Mouse (Mus musculus) CH12.LX (cell line): ENCODE data around the gene Med29. TPM values are rescaled to one million over a fixed set of nuclear protein-coding genes. Genes with fewer than 3 reads are reported as not detected.

Source experiments
- DNase-seq: peaks from one replicate; pipeline ENCODE4 v3.0.0-alpha.2; 2013; ENCODE audit errors: extremely low read depth
- H3K27ac ChIP-seq: 2 replicates; pipeline ENCODE4 v1.5.1; 2012; ENCODE audit warnings: low read depth, mild to moderate bottlenecking, control low read depth, moderate library complexity; ENCODE audit not compliant: insufficient read depth
- H3K27me3 ChIP-seq: replicated peaks from 2 replicates; pipeline ENCODE3; 2012; ENCODE audit warnings: inconsistent platforms
- H3K36me3 ChIP-seq, 2 experiments: replicated peaks in 1 of 2; 2 replicates each; pipeline versions ENCODE3 to v1.6.1; 2012; ENCODE audit warnings: inconsistent platforms in 1 of 2, low read length in 1 of 2, mild to moderate bottlenecking in 1 of 2, mixed read lengths in 1 of 2, moderate library complexity in 1 of 2; ENCODE audit not compliant: control insufficient read depth in 1 of 2, insufficient read depth in 1 of 2
- H3K4me1 ChIP-seq, 2 experiments: 2 replicates each; pipeline ENCODE4 v1.6.1; 2012; ENCODE audit warnings: inconsistent platforms in 1 of 2, moderate library complexity in 1 of 2; ENCODE audit not compliant: insufficient read depth in 2 of 2, control insufficient read depth in 1 of 2
- H3K4me2 ChIP-seq: 2 replicates; pipeline ENCODE4 v1.6.1; 2012; ENCODE audit warnings: low read depth, mild to moderate bottlenecking, control low read depth; ENCODE audit not compliant: poor library complexity, insufficient read depth, severe bottlenecking
- H3K4me3 ChIP-seq, 3 experiments: fragments of 150-350 bp in 1 of 3; sonication (generic) in 1 of 3; replicated peaks in 1 of 3; 2 replicates each; pipeline versions ENCODE3 to v1.5.1; 2011 to 2012; ENCODE audit warnings: low read depth in 2 of 3, low read length in 2 of 3, mild to moderate bottlenecking in 2 of 3, moderate library complexity in 2 of 3, control low read depth in 1 of 3, improper control_type of control experiment in 1 of 3, inconsistent platforms in 1 of 3, mixed read lengths in 1 of 3; ENCODE audit not compliant: poor library complexity in 1 of 3
- H3K79me2 ChIP-seq: replicated peaks from 2 replicates; pipeline ENCODE4 v1.6.1; 2012; ENCODE audit warnings: mild to moderate bottlenecking, moderate library complexity; ENCODE audit not compliant: control insufficient read depth, poor library complexity, insufficient read depth, severe bottlenecking; ENCODE audit errors: extremely low read depth
- H3K9ac ChIP-seq: 2 replicates; pipeline ENCODE4 v1.6.1; 2012; ENCODE audit warnings: low read depth, mild to moderate bottlenecking, control low read depth, moderate library complexity; ENCODE audit not compliant: insufficient read depth
- H3K9me3 ChIP-seq: replicated peaks from 2 replicates; pipeline ENCODE3; 2012; ENCODE audit warnings: low read length, inconsistent platforms, mixed read lengths
- BHLHE40 ChIP-seq: IDR thresholded peaks from 2 replicates; pipeline ENCODE4 v1.6.1; 2011; ENCODE audit warnings: mild to moderate bottlenecking, low read depth, low read length, improper control_type of control experiment
- CHD1 ChIP-seq: IDR thresholded peaks from 2 replicates; pipeline ENCODE4 v1.6.1; 2012; ENCODE audit warnings: low read depth, low read length, improper control_type of control experiment, inconsistent platforms
- CHD2 ChIP-seq: IDR thresholded peaks from 2 replicates; pipeline ENCODE4 v1.6.1; 2011; ENCODE audit warnings: low read length, improper control_type of control experiment
- CTCF ChIP-seq, 2 experiments: IDR thresholded peaks in 1 of 2; conservative IDR thresholded peaks in 1 of 2; 2 replicates each; pipeline ENCODE4 v1.5.1; 2011 to 2012; ENCODE audit warnings: low read depth in 2 of 2, low read length in 2 of 2, improper control_type of control experiment in 1 of 2, inconsistent platforms in 1 of 2, mild to moderate bottlenecking in 1 of 2, moderate library complexity in 1 of 2
- ELF1 ChIP-seq: IDR thresholded peaks from 2 replicates; pipeline ENCODE4 v1.6.1; 2014; ENCODE audit warnings: low read depth, mild to moderate bottlenecking, inconsistent platforms, low read length, improper control_type of control experiment
- EP300 ChIP-seq: IDR thresholded peaks from 2 replicates; pipeline ENCODE4 v1.6.1; 2011; ENCODE audit warnings: low read length, improper control_type of control experiment
- ETS1 ChIP-seq: conservative IDR thresholded peaks from 2 replicates; pipeline ENCODE4 v1.6.1; 2012; ENCODE audit warnings: low read depth, mild to moderate bottlenecking, inconsistent platforms, low read length, improper control_type of control experiment, moderate library complexity
- GABPA ChIP-seq: IDR thresholded peaks from 2 replicates; pipeline ENCODE4 v1.6.1; 2012; ENCODE audit warnings: low read depth, low read length, improper control_type of control experiment, inconsistent platforms; ENCODE audit not compliant: insufficient replicate concordance
- HCFC1 ChIP-seq: IDR thresholded peaks from 2 replicates; pipeline ENCODE4 v1.6.1; 2012; ENCODE audit warnings: low read depth, mild to moderate bottlenecking, inconsistent platforms, low read length, improper control_type of control experiment
- IRF4 ChIP-seq: IDR thresholded peaks from 2 replicates; pipeline ENCODE4 v1.6.1; 2014; ENCODE audit warnings: low read depth, mild to moderate bottlenecking, inconsistent platforms, low read length, improper control_type of control experiment
- JUN ChIP-seq: IDR thresholded peaks from 2 replicates; pipeline ENCODE4 v1.6.1; 2011; ENCODE audit warnings: low read depth, mild to moderate bottlenecking, low read length, improper control_type of control experiment, moderate library complexity; ENCODE audit not compliant: insufficient read depth
- JUND ChIP-seq: conservative IDR thresholded peaks from 2 replicates; pipeline ENCODE4 v1.6.1; 2011; ENCODE audit warnings: low read depth, low read length, improper control_type of control experiment
- KAT2A ChIP-seq: IDR thresholded peaks from 2 replicates; pipeline ENCODE4 v1.6.1; 2012; ENCODE audit warnings: low read length, improper control_type of control experiment, inconsistent platforms; ENCODE audit not compliant: insufficient replicate concordance
- MAFK ChIP-seq: IDR thresholded peaks from 2 replicates; pipeline ENCODE4 v1.6.1; 2011; ENCODE audit warnings: low read length, improper control_type of control experiment; ENCODE audit not compliant: insufficient replicate concordance
- MEF2A ChIP-seq: IDR thresholded peaks from 2 replicates; pipeline ENCODE4 v1.6.1; 2014; ENCODE audit warnings: low read depth, mild to moderate bottlenecking, inconsistent platforms, low read length, improper control_type of control experiment, borderline replicate concordance
- MXI1 ChIP-seq: IDR thresholded peaks from 2 replicates; pipeline ENCODE4 v1.6.1; 2011; ENCODE audit warnings: mild to moderate bottlenecking, low read depth, low read length, improper control_type of control experiment
- MYC ChIP-seq: IDR thresholded peaks from 2 replicates; pipeline ENCODE4 v1.6.1; 2011; ENCODE audit warnings: low read depth, mild to moderate bottlenecking, improper control_type of control experiment, low read length
- NELFE ChIP-seq: IDR thresholded peaks from 2 replicates; pipeline ENCODE4 v1.6.1; 2011; ENCODE audit warnings: low read depth, low read length, improper control_type of control experiment
- NRF1 ChIP-seq: IDR thresholded peaks from 2 replicates; pipeline ENCODE4 v1.6.1; 2014; ENCODE audit warnings: low read depth, mild to moderate bottlenecking, inconsistent platforms, low read length, improper control_type of control experiment, moderate library complexity
- PAX5 ChIP-seq: IDR thresholded peaks from 2 replicates; pipeline ENCODE4 v1.6.1; 2012; ENCODE audit warnings: low read length, inconsistent platforms, mixed read lengths
- POLR2A ChIP-seq: IDR thresholded peaks from 2 replicates; pipeline ENCODE4 v1.6.1; 2011; ENCODE audit warnings: low read depth, mild to moderate bottlenecking, improper control_type of control experiment, low read length
- POLR2AphosphoS2 ChIP-seq: IDR thresholded peaks from 2 replicates; pipeline ENCODE4 v1.6.1; 2011; ENCODE audit warnings: low read depth, low read length, improper control_type of control experiment
- RAD21 ChIP-seq: IDR thresholded peaks from 2 replicates; pipeline ENCODE4 v1.6.1; 2011; ENCODE audit warnings: low read depth, mild to moderate bottlenecking, low read length, improper control_type of control experiment, moderate library complexity
- SIN3A ChIP-seq: IDR thresholded peaks from 2 replicates; pipeline ENCODE4 v1.6.1; 2012; ENCODE audit warnings: low read length, improper control_type of control experiment, inconsistent platforms
- TBP ChIP-seq: conservative IDR thresholded peaks from 2 replicates; pipeline ENCODE4 v1.6.1; 2011; ENCODE audit warnings: low read depth, low read length, improper control_type of control experiment
- TCF12 ChIP-seq: IDR thresholded peaks from 2 replicates; pipeline ENCODE4 v1.6.1; 2014; ENCODE audit warnings: low read depth, mild to moderate bottlenecking, inconsistent platforms, low read length, improper control_type of control experiment
- UBTF ChIP-seq: IDR thresholded peaks from 2 replicates; pipeline ENCODE4 v1.6.1; 2012; ENCODE audit warnings: low read depth, mild to moderate bottlenecking, inconsistent platforms, low read length, improper control_type of control experiment, moderate library complexity
- USF1 ChIP-seq: IDR thresholded peaks from 2 replicates; pipeline ENCODE4 v1.6.1; 2014; ENCODE audit warnings: low read depth, mild to moderate bottlenecking, inconsistent platforms, low read length, improper control_type of control experiment
- USF2 ChIP-seq: conservative IDR thresholded peaks from 2 replicates; pipeline ENCODE4 v1.6.1; 2011; ENCODE audit warnings: low read depth, low read length, improper control_type of control experiment
- ZC3H11A ChIP-seq: IDR thresholded peaks from 2 replicates; pipeline ENCODE4 v1.6.1; 2012; ENCODE audit warnings: low read depth, mild to moderate bottlenecking, inconsistent platforms, low read length, improper control_type of control experiment
- dilution Hi-C: fragments of 300-500 bp; cut with MboI; formaldehyde crosslinking; loops from 2 replicates; pipeline ENCODE4 v1.14.3; 2020; ENCODE audit warnings: low sequenced_read_pairs; ENCODE audit not compliant: extremely low pct_unique_long_range_greater_than_20kb, extremely low pct_ligation_motif_present
- in situ Hi-C: fragments of 300-500 bp; cut with MboI; formaldehyde crosslinking; loops from 3 replicates; pipeline ENCODE4 v1.14.3; 2019; ENCODE audit warnings: low sequenced_read_pairs, low pct_ligation_motif_present, low pct_unique_long_range_greater_than_20kb, mixed read lengths
- polyA plus RNA-seq: library from polyadenylated mRNA; unstranded; fragments of >175 nt; gene quantifications from 2 replicates; pipeline ENCODE4 v1.2.1, GENCODE M21; 2012; ENCODE audit warnings: low read depth; ENCODE audit not compliant: insufficient read length
- total RNA-seq, 2 experiments: library from RNA; depleted of rRNA; stranded (reverse); fragments of 300-350 nt in 1 of 2; fragments of >200 nt in 1 of 2; gene quantifications; 2 replicates each; pipeline ENCODE4 v1.2.3; 2012 to 2014

Med29 gene
- total and polyA plus RNA-seq, 3 experiments, result 19.8 to 26.9 (median 23.5) TPM

DNA sequence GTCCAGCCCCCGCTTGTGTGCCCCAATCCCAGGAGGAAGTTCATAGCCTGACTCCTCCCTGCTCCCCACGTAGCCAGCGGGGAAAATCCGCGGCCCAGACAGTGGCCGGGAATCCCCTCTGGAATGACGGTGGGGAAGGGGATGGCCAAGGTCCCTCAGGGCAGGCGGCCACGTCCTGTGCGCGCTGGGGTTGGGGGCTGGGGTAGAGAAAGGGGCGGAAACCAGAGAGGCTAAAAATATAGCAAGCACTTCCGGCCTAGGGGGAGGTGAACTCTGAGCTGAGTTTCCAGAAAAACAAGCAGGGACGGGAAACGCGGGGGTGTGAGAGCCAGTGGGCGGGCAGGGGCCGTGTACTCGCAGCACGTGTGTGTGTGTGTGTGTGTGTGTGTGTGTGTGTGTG lies 10.6 kb downstream of the Med29 start:
- dilution Hi-C loops, result no loop called here
- in situ Hi-C loops, result no loop called here
- no peak for TF ChIP-seq TCF12
- peak; percentile 85 for TF ChIP-seq ETS1
- no peak for TF ChIP-seq JUN
- no peak for TF ChIP-seq MYC
- TF ChIP-seq POLR2A, result peak; percentile 33; the same call in 1 of the 2 replicates
- TF ChIP-seq ELF1, result peak; percentile 75
- no peak for TF ChIP-seq MAFK
- no peak for TF ChIP-seq ZC3H11A
- no peak for TF ChIP-seq NELFE
- no peak for TF ChIP-seq CHD1
- TF ChIP-seq MXI1, result no peak; the same call in 1 of the 2 replicates
- 0 out of 2 replicates have a peak, but pooled peaks have one; percentile 9 for TF ChIP-seq TBP
- no peak for TF ChIP-seq USF1
- no peak for TF ChIP-seq GABPA
- TF ChIP-seq BHLHE40, result peak; percentile 93
- no peak for TF ChIP-seq POLR2AphosphoS2
- TF ChIP-seq USF2, result no peak
- no peak for TF ChIP-seq JUND
- no peak for TF ChIP-seq SIN3A
- TF ChIP-seq RAD21, result no peak
- TF ChIP-seq IRF4, result 0 out of 2 replicates have a peak, but pooled peaks have one; percentile 37
- no peak for TF ChIP-seq NRF1
- no peak for TF ChIP-seq KAT2A
- no peak for TF ChIP-seq CTCF (conservative IDR thresholded peaks at IDR 0.05 in 1 of 2, IDR thresholded peaks at IDR 0.05 in 1 of 2; ENCODE audit: low read depth in 2 of 2, low read length in 2 of 2)
- TF ChIP-seq EP300, result no peak
- TF ChIP-seq MEF2A, result peak; percentile 96
- no peak for TF ChIP-seq UBTF
- TF ChIP-seq CHD2, result peak; percentile 87
- TF ChIP-seq PAX5, result no peak
- no peak for TF ChIP-seq HCFC1
- Histone ChIP-seq H3K4me3 (peak overlapping the region; percentile 19 to 52 (median 42)), H3K36me3 (peaks cover 11 to 26% of the 10 kb centered on the region in 2 experiments), H3K4me1 (peaks cover 37 to 84% of the 10 kb centered on the region in 2 experiments), H3K9me3 (no peaks in the 10 kb centered on the region), H3K4me2 (peak overlapping the region; percentile 85), H3K27me3 (no peaks in the 10 kb centered on the region), H3K79me2 (peaks cover 21% of the 10 kb centered on the region), H3K9ac (peak overlapping the region; percentile 80), H3K27ac (peak overlapping the region; percentile 97)
- DNase-seq, result peak; percentile 88
